ENCODE assay signal across 21 mouse cellular contexts in genomic region chr11:47206461-47206860, GRCm38 (mm10).
"Had no signal": no experiment of that assay in that cellular context is flagged by ENCODE, and none has a peak within 500 bp of the region (broad histone marks: within the 10 kb centered on the region; RNA-seq: fewer than 3 reads in every experiment).

No protein-coding gene starts in this region.

- H3K9ac ChIP-seq: limb, embryonic 12.5 days; limb, embryonic 15.5 days; liver, embryonic 14.5 days; liver, postnatal 0 days; lung, embryonic 14.5 days; neural tube, embryonic 12.5 days; neural tube, embryonic 15.5 days had no signal

- H3K9me3 ChIP-seq: limb, embryonic 12.5 days; limb, embryonic 15.5 days; neural tube, embryonic 12.5 days; neural tube, embryonic 15.5 days had no signal

- H3K4me3 ChIP-seq: limb, embryonic 12.5 days; limb, embryonic 15.5 days; neural tube, embryonic 12.5 days; neural tube, embryonic 15.5 days had no signal

- H3K27me3 ChIP-seq: limb, embryonic 12.5 days; limb, embryonic 15.5 days; neural tube, embryonic 12.5 days; neural tube, embryonic 15.5 days had no signal

- DNase-seq: kidney, adult 9 months; kidney, postnatal 14 days; kidney, postnatal 4 days; left cerebral cortex, postnatal 4 days; liver, postnatal 0 days; lung, embryonic 14.5 days; right cerebral cortex, adult 18-20 months; right cerebral cortex, postnatal 14 days; right cerebral cortex, postnatal 4 days; thymus, adult 2 months; thymus, postnatal 14 days; thymus, postnatal 4 days had no signal

- H3K4me2 ChIP-seq: limb, embryonic 12.5 days; limb, embryonic 15.5 days; liver, embryonic 11.5 days; lung, embryonic 14.5 days; neural tube, embryonic 12.5 days; neural tube, embryonic 15.5 days had no signal

- H3K36me3 ChIP-seq: limb, embryonic 12.5 days; limb, embryonic 15.5 days; neural tube, embryonic 12.5 days; neural tube, embryonic 15.5 days had no signal

- H3K27ac ChIP-seq: limb, embryonic 12.5 days; limb, embryonic 15.5 days; liver, embryonic 14.5 days; macrophage; neural tube, embryonic 12.5 days; neural tube, embryonic 15.5 days; stomach, postnatal 0 days had no signal

- H3K4me1 ChIP-seq: limb, embryonic 12.5 days; limb, embryonic 15.5 days; neural tube, embryonic 12.5 days; neural tube, embryonic 15.5 days had no signal

- ATAC-seq: liver, postnatal 0 days; lung, postnatal 0 days had no signal
